Mouse (Mus musculus) forebrain, embryonic 13.5 days (tissue): ENCODE results near the gene Yy1. TPM values are rescaled to one million over a fixed set of nuclear protein-coding genes. Genes with fewer than 3 reads are reported as not detected.
A peak's percentile ranks its signal among the peaks of the same experiment; 100 is the strongest.

Experiments
- ATAC-seq: fragments of 200-750 bp; cut with Nextera tagmentation; 2 replicates; pipeline ENCODE4 v1.8.0; 2017
- H3K27ac ChIP-seq: fragments of 300-500 bp; sonication (generic); 2 replicates; pipeline ENCODE4 v1.5.1; 2015; ENCODE audit warnings: inconsistent platforms, mild to moderate bottlenecking, moderate library complexity
- H3K27me3 ChIP-seq: fragments of 300-500 bp; sonication (generic); 2 replicates; pipeline ENCODE4 v1.6.1; 2015; ENCODE audit warnings: mild to moderate bottlenecking, inconsistent platforms
- H3K36me3 ChIP-seq: fragments of 300-500 bp; sonication (generic); 2 replicates; pipeline ENCODE4 v1.6.1; 2015; ENCODE audit warnings: mild to moderate bottlenecking, inconsistent platforms; ENCODE audit not compliant: poor library complexity, severe bottlenecking
- H3K4me1 ChIP-seq: fragments of 300-500 bp; sonication (generic); 2 replicates; pipeline ENCODE4 v1.6.1; 2015; ENCODE audit warnings: inconsistent platforms
- H3K4me2 ChIP-seq: fragments of 300-500 bp; sonication (generic); 2 replicates; pipeline ENCODE4 v1.6.1; 2015; ENCODE audit warnings: inconsistent platforms, mild to moderate bottlenecking, moderate library complexity
- H3K4me3 ChIP-seq: fragments of 300-500 bp; sonication (generic); 2 replicates; pipeline ENCODE4 v1.5.1; 2015; ENCODE audit warnings: mild to moderate bottlenecking, inconsistent platforms
- H3K9ac ChIP-seq: fragments of 300-500 bp; sonication (generic); 2 replicates; pipeline ENCODE4 v1.6.1; 2015; ENCODE audit warnings: mild to moderate bottlenecking, inconsistent platforms
- H3K9me3 ChIP-seq: fragments of 300-500 bp; sonication (generic); replicated peaks from 2 replicates; pipeline ENCODE4 v1.6.1; 2016; ENCODE audit warnings: inconsistent platforms
- WGBS: fragments of 180-500 bp; shearing (Covaris S2); methylation state at CpG from one replicate; pipeline ENCODE4 v1.1.7; 2015; 5-methylcytosine and 5-hydroxymethylcytosine counted together
- polyA plus RNA-seq: library from polyadenylated mRNA; unstranded; fragments of >200 nt; fragmentation: Nextera tagmentation; extraction: Ambion mirVana; gene quantifications from 2 replicates; pipeline ENCODE4 v1.2.1, GENCODE M21; 2015

Gene Yy1
- 15.8 and 17.3 TPM in 2 replicates for polyA plus RNA-seq

- no peaks in the 10 kb centered on the region for H3K27me3 ChIP-seq
- H3K4me1 ChIP-seq: peaks cover 42% of the 10 kb centered on the region
- peak within 1 kb of the TSS; percentile 79 for H3K4me2 ChIP-seq
- H3K27ac ChIP-seq: peak within 1 kb of the TSS; percentile 97
- under 1% methylated on average over 86 of the region's 127 CpGs for WGBS
- H3K9me3 ChIP-seq: no peaks in the 10 kb centered on the region
- H3K9ac ChIP-seq: peak within 1 kb of the TSS; percentile 93
- peak within 1 kb of the TSS; percentile 100 for H3K4me3 ChIP-seq
- ATAC-seq: peak; percentile 96
- no peaks in the 10 kb centered on the region for H3K36me3 ChIP-seq
Measured at GRCm38 (mm10) chr12:108792546-108793452, at the start of gene Yy1. Gene Yy1 (plus strand): TSS chr12:108792973.

GRCm38 (mm10) chr12:108745990-108746389, 46.8 kb upstream of the Yy1 start:
- H3K9ac ChIP-seq: no peak overlapping the region
- no peak for ATAC-seq
- no peaks in the 10 kb centered on the region for H3K9me3 ChIP-seq
- H3K27me3 ChIP-seq: no peaks in the 10 kb centered on the region
- H3K4me3 ChIP-seq: no peak overlapping the region
- H3K4me1 ChIP-seq: no peaks in the 10 kb centered on the region
- H3K36me3 ChIP-seq: no peaks in the 10 kb centered on the region
- H3K27ac ChIP-seq: no peak overlapping the region
- no peak overlapping the region for H3K4me2 ChIP-seq

- H3K4me2 ChIP-seq: no peak overlapping the region
- no peak overlapping the region for H3K4me3 ChIP-seq
- no peak overlapping the region for H3K9ac ChIP-seq
- WGBS: 52% methylated on average over 6 of the region's 6 CpGs
- H3K4me1 ChIP-seq: 0 out of 2 replicates have a peak, but pooled peaks cover 5% of the 10 kb centered on the region
- ATAC-seq: no peak
- no peaks in the 10 kb centered on the region for H3K27me3 ChIP-seq
- no peaks in the 10 kb centered on the region for H3K9me3 ChIP-seq
- H3K27ac ChIP-seq: no peak overlapping the region
- no peaks in the 10 kb centered on the region for H3K36me3 ChIP-seq
Measured at GRCm38 (mm10) chr12:108749019-108749418, 43.8 kb upstream of the Yy1 start.

GRCm38 (mm10) chr12:108749454-108749853, 43.3 kb upstream of the Yy1 start:
- Histone ChIP-seq H3K9ac (no peak overlapping the region), H3K4me3 (no peak overlapping the region), H3K36me3 (no peaks in the 10 kb centered on the region), H3K27me3 (no peaks in the 10 kb centered on the region), H3K9me3 (no peaks in the 10 kb centered on the region), H3K27ac (no peak overlapping the region), H3K4me1 (0 out of 2 replicates have a peak, but pooled peaks cover 5% of the 10 kb centered on the region), H3K4me2 (no peak overlapping the region)
- WGBS: 88% methylated on average over 9 of the region's 9 CpGs
- ATAC-seq: no peak

GRCm38 (mm10) chr12:108750226-108750625, 42.5 kb upstream of the Yy1 start:
- no peaks in the 10 kb centered on the region for H3K36me3 ChIP-seq
- no peak overlapping the region for H3K27ac ChIP-seq
- H3K9ac ChIP-seq: no peak overlapping the region
- no peak overlapping the region for H3K4me3 ChIP-seq
- H3K9me3 ChIP-seq: no peaks in the 10 kb centered on the region
- 0 out of 2 replicates have a peak, but pooled peaks cover 5% of the 10 kb centered on the region for H3K4me1 ChIP-seq
- WGBS: 71% methylated on average over 3 of the region's 3 CpGs
- no peaks in the 10 kb centered on the region for H3K27me3 ChIP-seq
- ATAC-seq: no peak
- H3K4me2 ChIP-seq: no peak overlapping the region

- no peaks in the 10 kb centered on the region for H3K36me3 ChIP-seq
- H3K4me2 ChIP-seq: no peak overlapping the region
- no peak overlapping the region for H3K27ac ChIP-seq
- WGBS: 49% methylated on average over 9 of the region's 9 CpGs
- no peaks in the 10 kb centered on the region for H3K9me3 ChIP-seq
- no peak overlapping the region for H3K4me3 ChIP-seq
- no peaks in the 10 kb centered on the region for H3K27me3 ChIP-seq
- ATAC-seq: no peak
- 0 out of 2 replicates have a peak, but pooled peaks cover 5% of the 10 kb centered on the region for H3K4me1 ChIP-seq
- H3K9ac ChIP-seq: no peak overlapping the region
Measured at GRCm38 (mm10) chr12:108751790-108752189, 41.0 kb upstream of the Yy1 start.

GRCm38 (mm10) chr12:108755141-108755540, 37.6 kb upstream of the Yy1 start:
- ATAC-seq: no peak
- Histone ChIP-seq H3K9me3 (no peaks in the 10 kb centered on the region), H3K27me3 (no peaks in the 10 kb centered on the region), H3K4me3 (no peak overlapping the region), H3K36me3 (no peaks in the 10 kb centered on the region), H3K4me1 (peaks cover 9% of the 10 kb centered on the region; the same call in 1 of the 2 replicates), H3K4me2 (no peak overlapping the region), H3K9ac (no peak overlapping the region), H3K27ac (no peak overlapping the region)
- 89% methylated on average over 21 of the region's 21 CpGs for WGBS

GRCm38 (mm10) chr12:108756611-108757010, 36.2 kb upstream of the Yy1 start:
- Histone ChIP-seq H3K9me3 (no peaks in the 10 kb centered on the region), H3K36me3 (no peaks in the 10 kb centered on the region), H3K27ac (no peak overlapping the region), H3K27me3 (no peaks in the 10 kb centered on the region), H3K4me2 (no peak overlapping the region), H3K4me1 (peaks cover 9% of the 10 kb centered on the region; the same call in 1 of the 2 replicates), H3K9ac (no peak overlapping the region), H3K4me3 (no peak overlapping the region)
- WGBS: 91% methylated on average over 10 of the region's 10 CpGs
- no peak for ATAC-seq

- Histone ChIP-seq H3K4me3 (peak overlapping the region; percentile 57), H3K9ac (peak overlapping the region; percentile 70), H3K27ac (no peak overlapping the region), H3K36me3 (no peaks in the 10 kb centered on the region), H3K4me1 (peaks cover 4% of the 10 kb centered on the region; the same call in 1 of the 2 replicates), H3K9me3 (no peaks in the 10 kb centered on the region), H3K4me2 (peak overlapping the region; percentile 72), H3K27me3 (no peaks in the 10 kb centered on the region)
- under 1% methylated on average over 41 of the region's 41 CpGs for WGBS
- ATAC-seq: peak; percentile 99
Measured at GRCm38 (mm10) chr12:108757717-108758257, 35.0 kb upstream of the Yy1 start.

- no peak overlapping the region for H3K27ac ChIP-seq
- H3K9me3 ChIP-seq: no peaks in the 10 kb centered on the region
- ATAC-seq: no peak
- no peaks in the 10 kb centered on the region for H3K27me3 ChIP-seq
- 80% methylated on average over 8 of the region's 8 CpGs for WGBS
- H3K4me1 ChIP-seq: peaks cover 4% of the 10 kb centered on the region; the same call in 1 of the 2 replicates
- H3K4me2 ChIP-seq: peak overlapping the region; percentile 72
- H3K36me3 ChIP-seq: no peaks in the 10 kb centered on the region
- H3K4me3 ChIP-seq: peak overlapping the region; percentile 57
- no peak overlapping the region for H3K9ac ChIP-seq
Measured at GRCm38 (mm10) chr12:108758273-108758672, 34.5 kb upstream of the Yy1 start.

GRCm38 (mm10) chr12:108758682-108759081, 34.1 kb upstream of the Yy1 start:
- Histone ChIP-seq H3K4me3 (no peak overlapping the region), H3K9me3 (no peaks in the 10 kb centered on the region), H3K27ac (no peak overlapping the region), H3K4me2 (no peak overlapping the region), H3K4me1 (peaks cover 4% of the 10 kb centered on the region; the same call in 1 of the 2 replicates), H3K9ac (no peak overlapping the region), H3K36me3 (no peaks in the 10 kb centered on the region), H3K27me3 (no peaks in the 10 kb centered on the region)
- ATAC-seq: no peak
- WGBS: 85% methylated on average over 12 of the region's 13 CpGs

- Histone ChIP-seq H3K36me3 (no peaks in the 10 kb centered on the region), H3K4me2 (no peak overlapping the region), H3K9ac (no peak overlapping the region), H3K27ac (no peak overlapping the region), H3K4me3 (no peak overlapping the region), H3K9me3 (no peaks in the 10 kb centered on the region), H3K4me1 (peaks cover 4% of the 10 kb centered on the region; the same call in 1 of the 2 replicates), H3K27me3 (no peaks in the 10 kb centered on the region)
- WGBS: 85% methylated on average over 11 of the region's 11 CpGs
- ATAC-seq: no peak
Measured at GRCm38 (mm10) chr12:108759266-108759665, 33.5 kb upstream of the Yy1 start.
